Mouse (Mus musculus) ES-E14 (cell line): ENCODE results near the gene Srl.

ENCODE experiments used
- MAFK ChIP-seq: IDR thresholded peaks from 2 replicates; pipeline ENCODE4 v1.6.1; 2014; ENCODE audit warnings: mild to moderate bottlenecking, low read depth, low read length, inconsistent platforms; ENCODE audit not compliant: insufficient read depth
- ZNF384 ChIP-seq: IDR thresholded peaks from 2 replicates; pipeline ENCODE4 v1.6.1; 2012; ENCODE audit warnings: low read depth, low read length, inconsistent platforms

DNA sequence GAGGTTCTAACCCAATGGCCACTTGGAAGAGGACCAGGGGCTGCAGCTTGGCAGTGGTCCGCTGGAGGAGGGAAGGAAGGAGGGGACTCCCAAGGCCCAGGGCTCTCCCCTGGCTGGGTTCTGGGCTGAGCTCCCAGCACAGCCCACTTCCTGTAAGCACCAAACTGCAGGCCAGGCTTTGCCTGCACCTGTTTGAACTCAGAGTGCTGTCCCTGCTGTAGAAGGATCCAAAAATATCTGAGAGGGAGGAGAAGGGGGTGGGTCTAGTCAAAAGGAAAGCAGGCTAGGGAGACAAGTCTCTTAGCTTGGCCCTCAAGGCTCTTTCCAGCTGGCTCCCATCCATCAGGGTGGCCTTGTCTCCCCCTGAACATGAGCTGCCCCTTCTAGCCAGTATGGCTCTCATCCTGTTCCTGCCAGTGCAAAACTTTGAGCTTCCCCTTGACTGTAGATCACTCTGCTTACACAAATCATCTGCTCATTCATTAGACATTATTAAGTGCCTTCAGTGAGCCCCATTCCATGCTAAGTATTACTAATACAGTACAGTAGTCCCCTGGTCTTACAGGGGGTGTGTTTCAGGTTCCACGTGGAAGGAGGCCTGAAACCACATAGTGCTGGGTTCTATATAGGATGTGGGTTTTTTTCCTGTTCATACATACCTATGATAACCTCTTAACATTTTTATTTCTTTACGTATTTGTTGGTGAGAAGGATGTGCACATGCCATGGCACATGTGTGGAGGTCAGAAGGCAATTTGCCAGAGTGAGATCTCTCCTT lies 28.8 kb downstream of the Srl start:
- TF ChIP-seq MAFK (no peak), ZNF384 (no peak)
